Mouse (Mus musculus) neural tube, embryonic 15.5 days (tissue): Measurements from ENCODE around the gene Mrps21. TPM values are rescaled to one million over a fixed set of nuclear protein-coding genes. Genes with fewer than 3 reads are reported as not detected.
A peak's percentile ranks its signal among the peaks of the same experiment; 100 is the strongest.
"Not testable (repeated sequence)": the region's sequence is repeated elsewhere in the genome, so short reads cannot be mapped to it uniquely, and the experiment has no call there.

ENCODE experiments used
- ATAC-seq: fragments of 200-750 bp; cut with Nextera tagmentation; 2 replicates; pipeline ENCODE4 v1.8.0; 2017; ENCODE audit warnings: mild to moderate bottlenecking, moderate TSS enrichment, moderate library complexity; ENCODE audit not compliant: low FRiP score
- H3K27ac ChIP-seq: fragments of 300-500 bp; sonication (generic); replicated peaks from 2 replicates; pipeline ENCODE4 v1.5.1; 2015; ENCODE audit warnings: mild to moderate bottlenecking, inconsistent platforms
- H3K27me3 ChIP-seq: fragments of 300-500 bp; sonication (generic); replicated peaks from 2 replicates; pipeline ENCODE4 v1.6.1; 2015; ENCODE audit warnings: inconsistent platforms
- H3K36me3 ChIP-seq: fragments of 300-500 bp; sonication (generic); 2 replicates; pipeline ENCODE4 v1.6.1; 2015; ENCODE audit warnings: inconsistent platforms
- H3K4me1 ChIP-seq: fragments of 300-500 bp; sonication (generic); 2 replicates; pipeline ENCODE4 v1.6.1; 2015; ENCODE audit warnings: inconsistent platforms
- H3K4me2 ChIP-seq: fragments of 300-500 bp; sonication (generic); 2 replicates; pipeline ENCODE4 v1.6.1; 2015; ENCODE audit warnings: inconsistent platforms, mild to moderate bottlenecking, moderate library complexity
- H3K4me3 ChIP-seq: fragments of 300-500 bp; sonication (generic); replicated peaks from 2 replicates; pipeline ENCODE4 v1.5.1; 2015; ENCODE audit warnings: mild to moderate bottlenecking, inconsistent platforms
- H3K9ac ChIP-seq: fragments of 300-500 bp; sonication (generic); replicated peaks from 2 replicates; pipeline ENCODE4 v1.6.1; 2015; ENCODE audit warnings: mild to moderate bottlenecking, inconsistent platforms
- H3K9me3 ChIP-seq: fragments of 300-500 bp; sonication (generic); replicated peaks from 2 replicates; pipeline ENCODE4 v1.6.1; 2016; ENCODE audit warnings: inconsistent platforms
- WGBS: fragments of 180-500 bp; shearing (Covaris S2); methylation state at CpG from one replicate; pipeline ENCODE4 v1.1.7; 2015; ENCODE audit warnings: mixed read lengths; 5-methylcytosine and 5-hydroxymethylcytosine counted together
- polyA plus RNA-seq: library from polyadenylated mRNA; unstranded; fragments of >200 nt; fragmentation: Nextera tagmentation; extraction: Ambion mirVana; gene quantifications from 2 replicates; pipeline ENCODE4 v1.2.1, GENCODE M21; 2015

Gene Mrps21
- polyA plus RNA-seq, 1 experiment from 2014 or later, result 296 TPM

- no peaks in the 10 kb centered on the region for H3K4me1 ChIP-seq
- H3K9ac ChIP-seq, result no peak overlapping the region
- H3K27me3 ChIP-seq, result no peaks in the 10 kb centered on the region
- no peak overlapping the region for H3K27ac ChIP-seq
- no peaks in the 10 kb centered on the region for H3K9me3 ChIP-seq
- no peak overlapping the region for H3K4me2 ChIP-seq
- WGBS, result 77% methylated on average over 7 of the region's 7 CpGs
- peaks cover 37% of the 10 kb centered on the region for H3K36me3 ChIP-seq
- H3K4me3 ChIP-seq, result no peak overlapping the region
- ATAC-seq, result no peak
Measured at GRCm38 (mm10) chr3:95863578-95863977, 7.7 kb downstream of the Mrps21 start.

- ATAC-seq, result peak; percentile 21; the same call in 1 of the 2 replicates
- WGBS, result 33% methylated on average over 2 of the region's 2 CpGs
- H3K4me2 ChIP-seq, result no peak overlapping the region
- H3K27me3 ChIP-seq, result no peaks in the 10 kb centered on the region
- H3K27ac ChIP-seq, result no peak overlapping the region
- H3K4me3 ChIP-seq, result no peak overlapping the region
- peaks cover 28% of the 10 kb centered on the region for H3K36me3 ChIP-seq
- no peaks in the 10 kb centered on the region for H3K4me1 ChIP-seq
- no peak overlapping the region for H3K9ac ChIP-seq
- no peaks in the 10 kb centered on the region for H3K9me3 ChIP-seq
Measured at GRCm38 (mm10) chr3:95861796-95862195, 9.5 kb downstream of the Mrps21 start.

GRCm38 (mm10) chr3:95861216-95861615 is 10.1 kb downstream of the Mrps21 start:
- Histone ChIP-seq H3K4me3 (no peak overlapping the region), H3K36me3 (peaks cover 28% of the 10 kb centered on the region), H3K27ac (no peak overlapping the region), H3K9me3 (no peaks in the 10 kb centered on the region), H3K9ac (no peak overlapping the region), H3K27me3 (no peaks in the 10 kb centered on the region), H3K4me2 (no peak overlapping the region), H3K4me1 (peaks cover under 1% of the 10 kb centered on the region; the same call in 1 of the 2 replicates)
- no peak for ATAC-seq
- 78% methylated on average over 10 of the region's 10 CpGs for WGBS

- Histone ChIP-seq H3K4me1 (peaks cover 3% of the 10 kb centered on the region; the same call in 1 of the 2 replicates), H3K27ac (no peak overlapping the region), H3K36me3 (peaks cover 21% of the 10 kb centered on the region), H3K9me3 (no peaks in the 10 kb centered on the region), H3K27me3 (no peaks in the 10 kb centered on the region), H3K9ac (no peak overlapping the region), H3K4me2 (no peak overlapping the region), H3K4me3 (no peak overlapping the region)
- WGBS, result 90% methylated on average over 3 of the region's 3 CpGs
- ATAC-seq, result no peak
Measured at GRCm38 (mm10) chr3:95860323-95860722, 11.0 kb downstream of the Mrps21 start.

- 82% methylated on average over 3 of the region's 3 CpGs for WGBS
- H3K4me3 ChIP-seq, H3K9me3 ChIP-seq, H3K9ac ChIP-seq, H3K27me3 ChIP-seq, H3K27ac ChIP-seq, H3K4me2 ChIP-seq, ATAC-seq: not testable (repeated sequence)
- Histone ChIP-seq H3K36me3 (peaks cover 10% of the 10 kb centered on the region), H3K4me1 (peaks cover 11% of the 10 kb centered on the region)
Measured at GRCm38 (mm10) chr3:95858278-95858677, 13.0 kb downstream of the Mrps21 start.

- not testable (repeated sequence) for H3K4me2 ChIP-seq, H3K27ac ChIP-seq, ATAC-seq, H3K9me3 ChIP-seq, H3K9ac ChIP-seq, H3K4me3 ChIP-seq, H3K27me3 ChIP-seq
- Histone ChIP-seq H3K36me3 (peaks cover 16% of the 10 kb centered on the region), H3K4me1 (peaks cover 11% of the 10 kb centered on the region)
- 88% methylated on average over 1 of the region's 1 CpGs for WGBS
Measured at GRCm38 (mm10) chr3:95857050-95857449, 14.3 kb downstream of the Mrps21 start.

- peak overlapping the region; percentile 81 for H3K4me3 ChIP-seq
- peaks cover 22% of the 10 kb centered on the region for H3K36me3 ChIP-seq
- H3K4me1 ChIP-seq, result peaks cover 11% of the 10 kb centered on the region
- peak overlapping the region; percentile 73 for H3K27ac ChIP-seq
- H3K9ac ChIP-seq, result peak overlapping the region; percentile 72
- H3K4me2 ChIP-seq, result peak overlapping the region; percentile 81
- H3K27me3 ChIP-seq, result no peaks in the 10 kb centered on the region
- ATAC-seq, result peak; percentile 40; the same call in 1 of the 2 replicates
- WGBS, result 25% methylated on average over 7 of the region's 7 CpGs
- no peaks in the 10 kb centered on the region for H3K9me3 ChIP-seq
Measured at GRCm38 (mm10) chr3:95856115-95856514, 15.2 kb downstream of the Mrps21 start.

- peak; percentile 99 for ATAC-seq
- peaks cover 11% of the 10 kb centered on the region for H3K4me1 ChIP-seq
- peak within 1 kb of the TSS; percentile 81 for H3K4me3 ChIP-seq
- no peaks in the 10 kb centered on the region for H3K9me3 ChIP-seq
- peak within 1 kb of the TSS; percentile 81 for H3K4me2 ChIP-seq
- H3K27ac ChIP-seq, result peak within 1 kb of the TSS; percentile 73
- H3K9ac ChIP-seq, result peak within 1 kb of the TSS; percentile 72
- H3K27me3 ChIP-seq, result no peaks in the 10 kb centered on the region
- peaks cover 27% of the 10 kb centered on the region for H3K36me3 ChIP-seq
- under 1% methylated on average over 56 of the region's 56 CpGs for WGBS
Measured at GRCm38 (mm10) chr3:95855502-95856089, 15.7 kb downstream of the Mrps21 start, which contains the start of gene Prpf3. Prpf3 (minus strand) TSS chr3:95855885.

- Histone ChIP-seq H3K4me1 (peaks cover 11% of the 10 kb centered on the region), H3K9ac (no peak overlapping the region), H3K27me3 (no peaks in the 10 kb centered on the region), H3K4me2 (no peak overlapping the region), H3K9me3 (no peaks in the 10 kb centered on the region), H3K36me3 (peaks cover 67% of the 10 kb centered on the region), H3K27ac (no peak overlapping the region), H3K4me3 (no peak overlapping the region)
- no peak for ATAC-seq
- 95% methylated on average over 8 of the region's 8 CpGs for WGBS
Measured at GRCm38 (mm10) chr3:95851317-95851716, 20.0 kb downstream of the Mrps21 start.

GRCm38 (mm10) chr3:95850611-95851010 is 20.7 kb downstream of the Mrps21 start:
- peaks cover 74% of the 10 kb centered on the region for H3K36me3 ChIP-seq
- no peaks in the 10 kb centered on the region for H3K27me3 ChIP-seq
- H3K4me1 ChIP-seq, result peaks cover 8% of the 10 kb centered on the region
- no peak for ATAC-seq
- H3K9me3 ChIP-seq, result no peaks in the 10 kb centered on the region
- H3K9ac ChIP-seq, result no peak overlapping the region
- no peak overlapping the region for H3K4me3 ChIP-seq
- 88% methylated on average over 4 of the region's 4 CpGs for WGBS
- no peak overlapping the region for H3K27ac ChIP-seq
- no peak overlapping the region for H3K4me2 ChIP-seq

GRCm38 (mm10) chr3:95842503-95843214 is 28.7 kb downstream of the Mrps21 start:
- no peak overlapping the region for H3K9ac ChIP-seq
- no peak overlapping the region for H3K4me3 ChIP-seq
- H3K27me3 ChIP-seq, result no peaks in the 10 kb centered on the region
- no peak overlapping the region for H3K27ac ChIP-seq
- 91% methylated on average over 3 of the region's 3 CpGs for WGBS
- no peaks in the 10 kb centered on the region for H3K4me1 ChIP-seq
- H3K9me3 ChIP-seq, result no peaks in the 10 kb centered on the region
- H3K36me3 ChIP-seq, result peaks cover 82% of the 10 kb centered on the region
- no peak for ATAC-seq
- no peak overlapping the region for H3K4me2 ChIP-seq

- Histone ChIP-seq H3K4me3 (no peak overlapping the region), H3K27ac (no peak overlapping the region), H3K4me1 (no peaks in the 10 kb centered on the region), H3K36me3 (peaks cover 76% of the 10 kb centered on the region), H3K27me3 (no peaks in the 10 kb centered on the region), H3K9me3 (no peaks in the 10 kb centered on the region), H3K4me2 (no peak overlapping the region), H3K9ac (no peak overlapping the region)
- no peak for ATAC-seq
- WGBS, result 93% methylated on average over 2 of the region's 2 CpGs
Measured at GRCm38 (mm10) chr3:95839250-95839649, 32.1 kb downstream of the Mrps21 start.
